Mouse (Mus musculus) liver, adult 2 months (tissue): Measurements from ENCODE around the gene Rpl13a. TPM values are rescaled to one million over a fixed set of nuclear protein-coding genes. Genes with fewer than 3 reads are reported as not detected.
A peak's percentile ranks its signal among the peaks of the same experiment; 100 is the strongest.

Experiments
- DNase-seq: peaks from one replicate; pipeline ENCODE4 v3.0.0-alpha.2; 2011; ENCODE audit warnings: low read depth, low spot score; ENCODE audit errors: extremely low read depth
- H3K27ac ChIP-seq: fragments of 200-500 bp; replicated peaks from 2 replicates; pipeline ENCODE4 v1.5.1; 2012; ENCODE audit warnings: low read depth, mild to moderate bottlenecking, control low read depth, inconsistent platforms, low read length; ENCODE audit not compliant: insufficient read depth
- H3K27me3 ChIP-seq: fragments of 200-500 bp; 2 replicates; pipeline ENCODE4 v1.6.1; 2012; ENCODE audit warnings: mild to moderate bottlenecking, moderate library complexity, low read length, inconsistent platforms; ENCODE audit not compliant: control insufficient read depth, insufficient read depth
- H3K36me3 ChIP-seq: fragments of 200-500 bp; 2 replicates; pipeline ENCODE4 v1.6.1; 2012; ENCODE audit warnings: low read length, inconsistent platforms; ENCODE audit not compliant: control insufficient read depth, insufficient read depth
- H3K4me1 ChIP-seq: fragments of 200-500 bp; 2 replicates; pipeline ENCODE4 v1.6.1; 2011; ENCODE audit warnings: low read length; ENCODE audit not compliant: control insufficient read depth, insufficient read depth
- H3K4me3 ChIP-seq: fragments of 200-500 bp; 2 replicates; pipeline ENCODE4 v1.5.1; 2011; ENCODE audit warnings: low read depth, mild to moderate bottlenecking, control low read depth, low read length, moderate library complexity; ENCODE audit not compliant: insufficient read depth
- H3K79me2 ChIP-seq: fragments of 200-500 bp; 2 replicates; pipeline ENCODE4 v1.6.1; 2012; ENCODE audit warnings: inconsistent platforms, mild to moderate bottlenecking, low read length, moderate library complexity; ENCODE audit not compliant: control insufficient read depth, insufficient read depth
- H3K9ac ChIP-seq: fragments of 200-500 bp; 2 replicates; pipeline ENCODE4 v1.6.1; 2012; ENCODE audit warnings: low read depth, mild to moderate bottlenecking, control low read depth, inconsistent platforms, low read length
- CTCF ChIP-seq: fragments of 200-500 bp; IDR thresholded peaks from 2 replicates; pipeline ENCODE4 v1.5.1; 2011; ENCODE audit warnings: low read depth, low read length, control low read depth
- POLR2A ChIP-seq: fragments of 200-500 bp; IDR thresholded peaks from 2 replicates; pipeline ENCODE4 v1.6.1; 2011; ENCODE audit warnings: low read length, control low read depth; ENCODE audit not compliant: insufficient read depth; ENCODE audit errors: extremely low read depth
- WGBS: fragments of 180-500 bp; shearing (Covaris S2); methylation state at CpG from one replicate; pipeline ENCODE4 v1.1.7; 2018; 5-methylcytosine and 5-hydroxymethylcytosine counted together
- polyA plus RNA-seq: library from polyadenylated mRNA; depleted of rRNA; stranded (reverse); fragments of >200 nt; gene quantifications from 2 replicates; pipeline ENCODE4 v1.2.3, GENCODE M21; 2012
- total RNA-seq: library from RNA; depleted of rRNA; stranded (reverse); fragments of >200 nt; gene quantifications from 2 replicates; pipeline ENCODE4 v1.2.3, GENCODE M21; 2014

Gene Rpl13a
- total and polyA plus RNA-seq, 2 experiments: 488 to 1,440 TPM

- Histone ChIP-seq H3K27me3 (no peaks in the 10 kb centered on the region), H3K4me3 (no peak overlapping the region), H3K27ac (no peak overlapping the region), H3K36me3 (no peaks in the 10 kb centered on the region), H3K4me1 (peaks cover 19% of the 10 kb centered on the region), H3K9ac (no peak overlapping the region), H3K79me2 (no peaks in the 10 kb centered on the region; the same call in 1 of the 2 replicates)
- no peak for TF ChIP-seq POLR2A
- peak; percentile 43 for TF ChIP-seq CTCF
- 94% methylated on average over 8 of the region's 8 CpGs for WGBS
- no peak for DNase-seq
Measured at GRCm38 (mm10) chr7:45133446-45134159, 5.0 kb upstream of the Rpl13a start.

GRCm38 (mm10) chr7:45131850-45132249 is 3.3 kb upstream of the Rpl13a start:
- Histone ChIP-seq H3K27ac (peak overlapping the region; percentile 52), H3K4me3 (no peak overlapping the region), H3K4me1 (peaks cover 26% of the 10 kb centered on the region), H3K9ac (0 out of 2 replicates have a peak overlapping the region, but pooled peaks have one; percentile 6), H3K36me3 (peaks cover 5% of the 10 kb centered on the region; the same call in 1 of the 2 replicates), H3K79me2 (peaks cover 11% of the 10 kb centered on the region; the same call in 1 of the 2 replicates), H3K27me3 (no peaks in the 10 kb centered on the region)
- TF ChIP-seq CTCF: no peak
- TF ChIP-seq POLR2A: no peak
- WGBS: 83% methylated on average over 11 of the region's 11 CpGs
- DNase-seq: no peak

- no peak for DNase-seq
- WGBS: 51% methylated on average over 15 of the region's 15 CpGs
- H3K4me3 ChIP-seq: no peak overlapping the region
- H3K27ac ChIP-seq: peak overlapping the region; percentile 90
- H3K9ac ChIP-seq: peak overlapping the region; percentile 30
- H3K79me2 ChIP-seq: peaks cover 11% of the 10 kb centered on the region; the same call in 1 of the 2 replicates
- H3K27me3 ChIP-seq: no peaks in the 10 kb centered on the region
- peaks cover 31% of the 10 kb centered on the region for H3K4me1 ChIP-seq
- TF ChIP-seq POLR2A: no peak
- TF ChIP-seq CTCF: no peak
- H3K36me3 ChIP-seq: peaks cover 18% of the 10 kb centered on the region; the same call in 1 of the 2 replicates
Measured at GRCm38 (mm10) chr7:45129776-45130512, 1.4 kb upstream of the Rpl13a start.

GRCm38 (mm10) chr7:45129318-45129717 is 757 bp upstream of the Rpl13a start:
- H3K36me3 ChIP-seq: peaks cover 18% of the 10 kb centered on the region; the same call in 1 of the 2 replicates
- no peaks in the 10 kb centered on the region for H3K27me3 ChIP-seq
- H3K27ac ChIP-seq: peak overlapping the region; percentile 90
- DNase-seq: peak; percentile 85
- peak overlapping the region; percentile 62 for H3K4me3 ChIP-seq
- under 1% methylated on average over 17 of the region's 17 CpGs for WGBS
- H3K9ac ChIP-seq: peak overlapping the region; percentile 72
- H3K4me1 ChIP-seq: peaks cover 33% of the 10 kb centered on the region
- peaks cover 11% of the 10 kb centered on the region; the same call in 1 of the 2 replicates for H3K79me2 ChIP-seq
- TF ChIP-seq POLR2A (no peak), CTCF (no peak)

- H3K4me1 ChIP-seq: peaks cover 38% of the 10 kb centered on the region
Measured at GRCm38 (mm10) chr7:45127700-45128224, 799 bp downstream of the Rpl13a start.

More at GRCm38 (mm10) chr7:45127700-45128224, 799 bp downstream of the Rpl13a start:
- H3K27me3 ChIP-seq: no peaks in the 10 kb centered on the region
- H3K4me3 ChIP-seq: peak overlapping the region; percentile 90
- WGBS: 1% methylated on average over 6 of the region's 6 CpGs
- no peak for TF ChIP-seq CTCF
- H3K79me2 ChIP-seq: peaks cover 11% of the 10 kb centered on the region; the same call in 1 of the 2 replicates
- H3K9ac ChIP-seq: peak overlapping the region; percentile 95
- no peak for DNase-seq
- H3K36me3 ChIP-seq: peaks cover 21% of the 10 kb centered on the region; the same call in 1 of the 2 replicates
- peak overlapping the region; percentile 83 for H3K27ac ChIP-seq
